Mouse (Mus musculus) gastrocnemius, postnatal 25 days (tissue): ENCODE data around the gene Vat1l. TPM values are rescaled to one million over a fixed set of nuclear protein-coding genes. Genes with fewer than 3 reads are reported as not detected.

Experiments
- DNase-seq: peaks from one replicate; pipeline ENCODE4 v3.0.0; 2022
- long read RNA-seq, 2 experiments: library from polyadenylated mRNA; stranded (forward); transcript quantifications; one replicate each; pipeline ENCODE4 v2.0.0; 2021
- total RNA-seq, 2 experiments: library from RNA; stranded (reverse); gene quantifications; 1 replicate in 1 of 2; 2 replicates in 1 of 2; pipeline ENCODE4 v1.2.3; 2021

Gene Vat1l
- 1 to 10 TPM; 1.4 to 2.1 TPM for total RNA-seq
- long read RNA-seq, experiment 1, partial matches to known transcripts, result 0 of 3 reads
- long read RNA-seq, experiment 1, other reads (novel, unspliced or antisense), result 3 of 3 reads
- long read RNA-seq, experiment 2, result 0 reads

- no peak for DNase-seq
Observed at GRCm38 (mm10) chr8:114205221-114205901, at the start of gene Vat1l. Vat1l (plus strand) TSS chr8:114205612.

- DNase-seq, result no peak
Observed at GRCm38 (mm10) chr8:114158586-114158985, 46.8 kb upstream of the Vat1l start.

GRCm38 (mm10) chr8:114159666-114160065 lies 45.7 kb upstream of the Vat1l start:
- DNase-seq, result no peak

GRCm38 (mm10) chr8:114163871-114164270 lies 41.5 kb upstream of the Vat1l start:
- DNase-seq, result no peak

- DNase-seq, result no peak
Observed at GRCm38 (mm10) chr8:114164444-114165096, 40.8 kb upstream of the Vat1l start.

GRCm38 (mm10) chr8:114165741-114166140 lies 39.7 kb upstream of the Vat1l start:
- DNase-seq, result no peak

GRCm38 (mm10) chr8:114176721-114177120 lies 28.7 kb upstream of the Vat1l start:
- no peak for DNase-seq

GRCm38 (mm10) chr8:114193334-114193733 lies 12.1 kb upstream of the Vat1l start:
- DNase-seq, result no peak

- no peak for DNase-seq
Observed at GRCm38 (mm10) chr8:114198990-114199389, 6.4 kb upstream of the Vat1l start.

GRCm38 (mm10) chr8:114206421-114206983 lies 1.1 kb downstream of the Vat1l start:
- DNase-seq, result no peak

- DNase-seq, result no peak
Observed at GRCm38 (mm10) chr8:114207026-114207425, 1.6 kb downstream of the Vat1l start.

- DNase-seq, result no peak
Observed at GRCm38 (mm10) chr8:114220779-114221178, 15.4 kb downstream of the Vat1l start.

- DNase-seq, result no peak
Observed at GRCm38 (mm10) chr8:114222001-114222400, 16.6 kb downstream of the Vat1l start.

GRCm38 (mm10) chr8:114224001-114224400 lies 18.6 kb downstream of the Vat1l start:
- DNase-seq, result no peak

GRCm38 (mm10) chr8:114251321-114252065 lies 46.1 kb downstream of the Vat1l start:
- DNase-seq, result no peak

GRCm38 (mm10) chr8:114258685-114259084 lies 53.3 kb downstream of the Vat1l start:
- no peak for DNase-seq

- no peak for DNase-seq
Observed at GRCm38 (mm10) chr8:114259713-114260355, 54.4 kb downstream of the Vat1l start.

- no peak for DNase-seq
Observed at GRCm38 (mm10) chr8:114262331-114262730, 56.9 kb downstream of the Vat1l start.

- DNase-seq, result no peak
Observed at GRCm38 (mm10) chr8:114274558-114274957, 69.1 kb downstream of the Vat1l start.

- DNase-seq, result no peak
Observed at GRCm38 (mm10) chr8:114281101-114281500, 75.7 kb downstream of the Vat1l start.

GRCm38 (mm10) chr8:114294889-114295748 lies 89.7 kb downstream of the Vat1l start:
- DNase-seq, result no peak
